Mouse (Mus musculus): Measurements from ENCODE around the gene Tmprss3. TPM values are rescaled to one million over a fixed set of nuclear protein-coding genes. Genes with fewer than 3 reads are reported as not detected.

Gene Tmprss3
- polyA plus RNA-seq, 1 experiment from 2014 or later: not detected

DNA sequence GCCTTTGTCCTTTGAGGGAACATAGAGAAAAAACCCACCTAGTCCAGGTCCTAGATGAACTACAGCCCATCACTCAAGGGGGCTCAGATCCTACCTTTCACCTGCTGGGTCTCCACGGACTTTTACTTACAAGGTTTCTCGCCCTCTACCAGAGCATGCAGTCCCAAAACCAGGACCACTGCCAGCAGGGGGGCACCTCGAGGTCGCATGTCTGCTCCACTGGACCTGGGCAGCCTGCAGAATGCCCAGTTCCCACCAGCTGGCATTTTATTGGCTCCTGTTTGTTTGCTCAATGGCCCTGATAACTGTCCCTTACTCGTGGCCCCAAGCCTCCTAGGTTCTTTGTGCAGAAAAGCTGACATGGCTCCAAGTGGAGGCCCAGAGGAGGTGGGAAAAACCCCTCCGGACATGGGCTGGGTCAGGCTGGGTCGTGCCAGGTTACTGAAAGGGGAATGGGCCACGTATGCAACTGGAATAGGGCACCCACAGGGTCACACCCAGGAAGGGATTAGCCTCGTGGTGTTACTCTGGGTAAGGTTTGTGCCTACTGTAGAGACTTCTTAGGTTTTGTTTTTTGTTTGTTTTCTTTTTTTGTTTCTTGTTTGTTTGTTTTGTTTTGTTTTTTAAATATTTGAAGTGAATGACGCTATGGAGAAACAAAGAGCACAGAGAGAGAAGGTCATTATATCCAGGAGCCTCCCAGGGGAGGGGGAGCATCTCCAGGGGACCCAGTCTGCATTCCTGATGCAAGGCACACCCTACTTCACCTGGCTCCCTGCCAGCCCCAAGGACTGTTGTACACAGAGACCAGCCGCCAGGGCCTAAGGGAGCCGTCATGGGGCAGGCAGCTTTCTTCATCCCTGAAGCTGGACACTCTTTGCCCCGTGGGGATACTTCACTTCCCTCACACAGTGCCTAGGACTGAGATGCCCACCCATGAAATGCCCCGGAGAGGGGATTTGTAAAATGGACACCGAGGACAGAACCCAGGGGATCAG lies 54.4 kb downstream of the Tmprss3 start, which contains the start of gene Tff2:
TSS of gene Tff2 (minus strand) at position 243 of the 998 bp plus-strand sequence.
- Histone ChIP-seq H3K27ac (replicated peaks; ENCODE audit: low read depth, low read length) (no peak within 1 kb of the TSS), H3K36me3 (replicated peaks; ENCODE audit: control insufficient read depth, insufficient read depth, low read depth, low read length) (no peaks in the 10 kb centered on the region), H3K4me1 (ENCODE audit: control insufficient read depth, insufficient read depth, low read length) (no peaks in the 10 kb centered on the region), H3K9me3 (replicated peaks; ENCODE audit: control insufficient read depth, low read length) (no peaks in the 10 kb centered on the region), H3K27me3 (ENCODE audit: control insufficient read depth, insufficient read depth, low read length) (no peaks in the 10 kb centered on the region), H3K4me2 (ENCODE audit: low read depth, low read length) (no peak within 1 kb of the TSS), H3K4me3 (ENCODE audit: low read depth, low read length) (no peak within 1 kb of the TSS), H3K9ac (replicated peaks; ENCODE audit: low read length) (no peak within 1 kb of the TSS)
- DNase-seq (ENCODE audit: low spot score) (no peak), ATAC-seq (replicated peaks; ENCODE audit: insufficient number of reproducible peaks, low FRiP score, low TSS enrichment, low read depth) (no peak)
- WGBS: 73% methylated on average over 15 of the region's 15 CpGs

DNA sequence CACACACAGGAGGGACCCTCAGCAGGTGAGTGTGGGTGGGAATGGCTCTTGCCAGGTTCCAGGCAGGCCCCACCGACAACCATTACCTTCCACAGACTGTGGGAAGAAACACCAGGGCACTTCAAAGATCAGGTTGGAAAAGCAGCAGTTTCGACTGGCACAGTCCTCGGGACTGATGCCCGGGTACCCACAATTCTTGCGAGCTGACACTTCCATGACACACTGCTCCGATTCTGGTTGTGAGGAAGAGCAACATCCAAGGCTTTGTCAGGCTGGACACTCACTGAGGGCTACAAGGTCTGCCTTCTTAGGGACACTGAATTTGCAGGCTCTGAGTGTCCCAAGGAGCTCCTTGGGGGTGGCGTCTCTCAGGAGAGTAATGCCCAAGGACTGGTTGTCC lies 56.7 kb downstream of the Tmprss3 start:
- Histone ChIP-seq H3K9ac (replicated peaks; ENCODE audit: low read length) (no peak overlapping the region), H3K27ac (replicated peaks; ENCODE audit: low read depth, low read length) (no peak overlapping the region), H3K36me3 (replicated peaks; ENCODE audit: control insufficient read depth, insufficient read depth, low read depth, low read length) (no peaks in the 10 kb centered on the region), H3K4me1 (ENCODE audit: control insufficient read depth, insufficient read depth, low read length) (no peaks in the 10 kb centered on the region), H3K27me3 (ENCODE audit: control insufficient read depth, insufficient read depth, low read length) (no peaks in the 10 kb centered on the region), H3K4me2 (ENCODE audit: low read depth, low read length) (no peak overlapping the region), H3K9me3 (replicated peaks; ENCODE audit: control insufficient read depth, low read length) (no peaks in the 10 kb centered on the region), H3K4me3 (ENCODE audit: low read depth, low read length) (no peak overlapping the region)
- WGBS: 88% methylated on average over 7 of the region's 7 CpGs
- DNase-seq (ENCODE audit: low spot score) (no peak), ATAC-seq (replicated peaks; ENCODE audit: insufficient number of reproducible peaks, low FRiP score, low TSS enrichment, low read depth) (no peak)

DNA sequence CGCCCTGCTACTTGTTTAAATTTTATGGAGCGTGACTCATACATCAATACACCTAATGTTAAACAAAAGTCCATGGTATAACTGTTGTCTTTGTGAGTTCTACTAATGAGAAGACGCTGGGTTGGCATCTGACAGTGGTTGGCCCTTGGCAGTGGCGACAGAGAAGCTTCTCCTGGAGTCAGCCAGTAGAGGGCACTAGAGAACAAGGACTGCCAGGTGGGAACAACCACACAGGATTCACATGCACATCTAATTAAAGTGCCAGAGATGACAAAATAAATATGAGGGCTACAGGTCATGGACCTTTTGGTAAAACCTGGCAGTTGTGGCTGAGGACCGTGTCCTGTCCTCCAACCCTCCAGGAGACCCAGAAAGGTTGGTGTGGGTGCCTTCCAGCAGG lies 60.4 kb downstream of the Tmprss3 start:
- H3K4me1 ChIP-seq (ENCODE audit: control insufficient read depth, insufficient read depth, low read length): no peaks in the 10 kb centered on the region
- no peaks in the 10 kb centered on the region for H3K36me3 ChIP-seq (replicated peaks; ENCODE audit: control insufficient read depth, insufficient read depth, low read depth, low read length)
- no peaks in the 10 kb centered on the region for H3K27me3 ChIP-seq (ENCODE audit: control insufficient read depth, insufficient read depth, low read length)
- H3K27ac ChIP-seq (replicated peaks; ENCODE audit: low read depth, low read length): no peak overlapping the region
- H3K9ac ChIP-seq (replicated peaks; ENCODE audit: low read length): no peak overlapping the region
- H3K9me3 ChIP-seq (replicated peaks; ENCODE audit: control insufficient read depth, low read length): no peaks in the 10 kb centered on the region
- H3K4me3 ChIP-seq (ENCODE audit: low read depth, low read length): no peak overlapping the region
- ATAC-seq (replicated peaks; ENCODE audit: insufficient number of reproducible peaks, low FRiP score, low TSS enrichment, low read depth): no peak
- 19% methylated on average over 5 of the region's 5 CpGs for WGBS
- peak; percentile 79 for DNase-seq (ENCODE audit: low spot score)
- no peak overlapping the region for H3K4me2 ChIP-seq (ENCODE audit: low read depth, low read length)

DNA sequence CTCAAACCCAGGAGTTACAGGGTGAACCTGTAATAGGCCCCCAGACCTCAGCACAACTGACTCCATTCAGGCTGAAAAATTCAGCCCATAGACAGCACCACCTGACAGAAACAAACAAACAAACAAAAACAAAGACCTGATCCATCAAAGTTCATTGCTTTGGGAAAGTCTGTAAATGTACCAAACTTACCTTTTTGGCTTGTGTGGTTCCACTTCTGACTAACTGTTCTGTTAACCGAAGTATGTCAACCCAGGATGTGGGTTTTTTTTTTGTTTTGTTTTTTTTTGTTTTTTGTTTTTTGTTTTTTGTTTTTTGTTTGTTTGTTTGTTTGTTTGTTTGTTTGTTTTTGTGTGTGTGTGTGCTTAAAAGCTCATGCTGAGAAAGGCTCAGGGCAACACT lies 62.0 kb downstream of the Tmprss3 start:
- no peaks in the 10 kb centered on the region for H3K9me3 ChIP-seq (replicated peaks; ENCODE audit: control insufficient read depth, low read length)
- no peaks in the 10 kb centered on the region for H3K27me3 ChIP-seq (ENCODE audit: control insufficient read depth, insufficient read depth, low read length)
- no peak overlapping the region for H3K27ac ChIP-seq (replicated peaks; ENCODE audit: low read depth, low read length)
- H3K4me1 ChIP-seq (ENCODE audit: control insufficient read depth, insufficient read depth, low read length): no peaks in the 10 kb centered on the region
- 82% methylated on average over 1 of the region's 1 CpGs for WGBS
- no peak overlapping the region for H3K9ac ChIP-seq (replicated peaks; ENCODE audit: low read length)
- DNase-seq (ENCODE audit: low spot score) (no peak), ATAC-seq (replicated peaks; ENCODE audit: insufficient number of reproducible peaks, low FRiP score, low TSS enrichment, low read depth) (no peak)
- no peaks in the 10 kb centered on the region for H3K36me3 ChIP-seq (replicated peaks; ENCODE audit: control insufficient read depth, insufficient read depth, low read depth, low read length)
- H3K4me2 ChIP-seq (ENCODE audit: low read depth, low read length): no peak overlapping the region
- no peak overlapping the region for H3K4me3 ChIP-seq (ENCODE audit: low read depth, low read length)

DNA sequence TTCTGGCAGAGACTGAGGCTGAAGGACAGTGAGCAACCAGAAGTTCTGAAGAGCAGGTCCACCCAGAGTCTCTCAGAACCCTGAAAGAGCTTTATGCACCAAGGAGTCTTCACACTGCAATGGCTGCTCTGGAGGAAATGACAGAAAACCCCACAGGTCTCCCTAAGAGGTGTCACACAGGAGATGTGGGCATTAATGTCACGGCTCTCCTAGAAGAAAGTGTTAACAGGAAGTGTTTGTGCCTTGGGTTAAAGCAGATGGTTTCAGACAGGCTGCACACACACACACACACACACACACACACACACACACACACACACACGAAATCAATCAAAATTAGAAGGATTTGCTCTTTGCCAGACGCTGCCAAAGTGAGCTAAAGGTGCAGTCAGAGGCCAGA lies 62.5 kb downstream of the Tmprss3 start:
- H3K9me3 ChIP-seq (replicated peaks; ENCODE audit: control insufficient read depth, low read length): no peaks in the 10 kb centered on the region
- H3K4me1 ChIP-seq (ENCODE audit: control insufficient read depth, insufficient read depth, low read length): no peaks in the 10 kb centered on the region
- H3K9ac ChIP-seq (replicated peaks; ENCODE audit: low read length): no peak overlapping the region
- no peak for ATAC-seq (replicated peaks; ENCODE audit: insufficient number of reproducible peaks, low FRiP score, low TSS enrichment, low read depth)
- no peak overlapping the region for H3K4me3 ChIP-seq (ENCODE audit: low read depth, low read length)
- H3K27me3 ChIP-seq (ENCODE audit: control insufficient read depth, insufficient read depth, low read length): no peaks in the 10 kb centered on the region
- no peak overlapping the region for H3K27ac ChIP-seq (replicated peaks; ENCODE audit: low read depth, low read length)
- no peak for DNase-seq (ENCODE audit: low spot score)
- H3K4me2 ChIP-seq (ENCODE audit: low read depth, low read length): no peak overlapping the region
- H3K36me3 ChIP-seq (replicated peaks; ENCODE audit: control insufficient read depth, insufficient read depth, low read depth, low read length): no peaks in the 10 kb centered on the region
- WGBS: 56% methylated on average over 3 of the region's 3 CpGs

DNA sequence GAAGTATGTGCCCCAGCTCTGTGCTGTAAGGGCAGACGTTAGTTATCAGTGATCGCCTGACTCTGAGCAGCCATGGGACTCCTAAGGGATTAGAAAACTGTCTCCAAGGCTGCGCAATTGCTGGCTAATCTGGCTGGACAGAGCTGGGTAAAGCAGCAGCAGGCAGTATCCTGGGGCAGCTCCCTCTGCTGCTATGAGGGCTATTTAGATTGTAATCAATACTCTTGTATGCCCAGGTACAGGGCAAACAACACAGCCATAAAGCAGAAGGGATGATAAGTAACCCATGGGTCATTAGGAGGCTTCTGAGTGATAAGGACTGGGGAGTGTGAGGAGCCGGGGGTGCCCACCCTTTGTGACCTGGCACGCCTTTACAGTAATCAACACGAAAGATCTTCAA lies 63.9 kb downstream of the Tmprss3 start:
- 66% methylated on average over 6 of the region's 6 CpGs for WGBS
- no peak overlapping the region for H3K9ac ChIP-seq (replicated peaks; ENCODE audit: low read length)
- no peaks in the 10 kb centered on the region for H3K4me1 ChIP-seq (ENCODE audit: control insufficient read depth, insufficient read depth, low read length)
- DNase-seq (ENCODE audit: low spot score): no peak
- no peak overlapping the region for H3K4me2 ChIP-seq (ENCODE audit: low read depth, low read length)
- ATAC-seq (replicated peaks; ENCODE audit: insufficient number of reproducible peaks, low FRiP score, low TSS enrichment, low read depth): no peak
- H3K36me3 ChIP-seq (replicated peaks; ENCODE audit: control insufficient read depth, insufficient read depth, low read depth, low read length): no peaks in the 10 kb centered on the region
- H3K4me3 ChIP-seq (ENCODE audit: low read depth, low read length): no peak overlapping the region
- no peaks in the 10 kb centered on the region for H3K27me3 ChIP-seq (ENCODE audit: control insufficient read depth, insufficient read depth, low read length)
- no peaks in the 10 kb centered on the region for H3K9me3 ChIP-seq (replicated peaks; ENCODE audit: control insufficient read depth, low read length)
- no peak overlapping the region for H3K27ac ChIP-seq (replicated peaks; ENCODE audit: low read depth, low read length)

DNA sequence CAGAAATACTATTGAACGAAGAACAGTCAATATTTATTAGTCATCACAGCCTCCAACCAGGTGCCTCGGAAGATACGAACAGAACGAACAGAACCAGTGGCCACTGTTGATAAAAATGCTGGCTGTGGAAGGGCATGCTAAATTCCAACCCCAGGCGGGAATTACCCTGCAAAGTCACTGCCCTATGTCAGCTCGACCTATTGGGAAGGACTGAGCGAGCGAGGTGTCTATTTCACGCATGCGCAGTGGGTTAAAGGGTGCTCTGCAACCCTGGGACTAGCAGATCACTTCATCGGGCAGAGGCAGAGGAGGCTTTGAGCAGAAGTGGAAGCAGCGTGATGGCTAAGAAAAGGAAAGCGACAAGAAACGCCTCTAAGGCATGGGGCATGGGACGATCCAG lies 65.0 kb downstream of the Tmprss3 start:
- no peaks in the 10 kb centered on the region for H3K27me3 ChIP-seq (ENCODE audit: control insufficient read depth, insufficient read depth, low read length)
- H3K36me3 ChIP-seq (replicated peaks; ENCODE audit: control insufficient read depth, insufficient read depth, low read depth, low read length): no peaks in the 10 kb centered on the region
- DNase-seq (ENCODE audit: low spot score): no peak
- WGBS: 79% methylated on average over 15 of the region's 15 CpGs
- no peak overlapping the region for H3K9ac ChIP-seq (replicated peaks; ENCODE audit: low read length)
- no peak for ATAC-seq (replicated peaks; ENCODE audit: insufficient number of reproducible peaks, low FRiP score, low TSS enrichment, low read depth)
- no peak overlapping the region for H3K4me2 ChIP-seq (ENCODE audit: low read depth, low read length)
- H3K4me1 ChIP-seq (ENCODE audit: control insufficient read depth, insufficient read depth, low read length): no peaks in the 10 kb centered on the region
- H3K27ac ChIP-seq (replicated peaks; ENCODE audit: low read depth, low read length): no peak overlapping the region
- H3K9me3 ChIP-seq (replicated peaks; ENCODE audit: control insufficient read depth, low read length): no peaks in the 10 kb centered on the region
- no peak overlapping the region for H3K4me3 ChIP-seq (ENCODE audit: low read depth, low read length)

DNA sequence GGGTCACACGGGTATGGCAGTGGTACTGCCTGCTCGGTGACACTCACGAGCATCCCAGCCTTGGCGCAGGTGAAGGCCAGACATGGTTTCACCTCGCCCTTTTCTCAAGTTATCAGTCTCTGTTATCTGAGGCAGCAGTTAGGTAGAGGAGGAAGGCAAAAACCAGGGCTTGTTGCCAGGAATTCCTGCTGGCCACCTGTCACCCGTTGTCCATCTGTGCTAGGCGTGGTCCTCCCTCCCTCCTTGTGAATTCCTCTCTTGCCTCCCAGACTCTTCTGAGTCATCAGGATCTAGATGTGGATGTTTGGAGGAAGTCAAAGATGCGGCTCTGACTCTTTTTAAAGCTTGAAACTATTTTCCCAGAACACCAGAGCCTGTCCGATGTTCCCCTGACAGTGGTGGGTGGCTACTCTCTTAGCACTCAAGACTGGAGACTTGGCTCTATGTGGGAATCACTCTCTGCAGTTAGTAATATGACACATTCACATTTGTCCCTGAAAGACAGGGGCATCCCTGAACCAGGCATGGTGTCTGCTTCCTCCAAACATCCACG lies 67.4 kb downstream of the Tmprss3 start:
- ATAC-seq (replicated peaks; ENCODE audit: insufficient number of reproducible peaks, low FRiP score, low TSS enrichment, low read depth) (no peak), DNase-seq (ENCODE audit: low spot score) (no peak)
- Histone ChIP-seq H3K9ac (replicated peaks; ENCODE audit: low read length) (no peak overlapping the region), H3K4me3 (ENCODE audit: low read depth, low read length) (no peak overlapping the region), H3K27ac (replicated peaks; ENCODE audit: low read depth, low read length) (no peak overlapping the region), H3K27me3 (ENCODE audit: control insufficient read depth, insufficient read depth, low read length) (no peaks in the 10 kb centered on the region), H3K4me1 (ENCODE audit: control insufficient read depth, insufficient read depth, low read length) (no peaks in the 10 kb centered on the region), H3K9me3 (replicated peaks; ENCODE audit: control insufficient read depth, low read length) (no peaks in the 10 kb centered on the region), H3K36me3 (replicated peaks; ENCODE audit: control insufficient read depth, insufficient read depth, low read depth, low read length) (no peaks in the 10 kb centered on the region), H3K4me2 (ENCODE audit: low read depth, low read length) (no peak overlapping the region)
- WGBS: 85% methylated on average over 10 of the region's 10 CpGs
